Mouse (Mus musculus) hindbrain, embryonic 15.5 days (tissue): ENCODE measurements at regions not wholly inside any gene's neighbourhood (a gene's known extent, or its start where the extent isn't known, plus 50 kb on each side); places are given as distances from the start of the nearest gene placed in this dataset.
A peak's percentile ranks its signal among the peaks of the same experiment; 100 is the strongest.

Source experiments
- ATAC-seq: fragments of 200-750 bp; cut with Nextera tagmentation; 2 replicates; pipeline ENCODE4 v1.8.0; 2017; ENCODE audit warnings: low read depth, moderate number of reproducible peaks, moderate TSS enrichment; ENCODE audit not compliant: low FRiP score
- H3K27ac ChIP-seq: fragments of 300-500 bp; sonication (generic); replicated peaks from 2 replicates; pipeline ENCODE4 v1.5.1; 2015; ENCODE audit warnings: mild to moderate bottlenecking, inconsistent platforms
- H3K27me3 ChIP-seq: fragments of 300-500 bp; sonication (generic); 2 replicates; pipeline ENCODE4 v1.6.1; 2015; ENCODE audit warnings: control low read depth, inconsistent platforms
- H3K36me3 ChIP-seq: fragments of 300-500 bp; sonication (generic); 2 replicates; pipeline ENCODE4 v1.6.1; 2015; ENCODE audit warnings: control low read depth, inconsistent platforms
- H3K4me1 ChIP-seq: fragments of 300-500 bp; sonication (generic); replicated peaks from 2 replicates; pipeline ENCODE4 v1.6.1; 2015; ENCODE audit warnings: control low read depth, inconsistent platforms
- H3K4me2 ChIP-seq: fragments of 300-500 bp; sonication (generic); 2 replicates; pipeline ENCODE4 v1.6.1; 2015; ENCODE audit warnings: moderate library complexity, mild to moderate bottlenecking, inconsistent platforms
- H3K4me3 ChIP-seq: fragments of 300-500 bp; sonication (generic); 2 replicates; pipeline ENCODE4 v1.5.1; 2015; ENCODE audit warnings: mild to moderate bottlenecking, inconsistent platforms
- H3K9ac ChIP-seq: fragments of 300-500 bp; sonication (generic); 2 replicates; pipeline ENCODE4 v1.6.1; 2015; ENCODE audit warnings: inconsistent platforms
- H3K9me3 ChIP-seq: fragments of 300-500 bp; sonication (generic); 2 replicates; pipeline ENCODE4 v1.6.1; 2016; ENCODE audit warnings: control low read depth, inconsistent platforms
- WGBS: fragments of 180-500 bp; shearing (Covaris S2); methylation state at CpG from one replicate; pipeline ENCODE4 v1.1.7; 2015; 5-methylcytosine and 5-hydroxymethylcytosine counted together

DNA sequence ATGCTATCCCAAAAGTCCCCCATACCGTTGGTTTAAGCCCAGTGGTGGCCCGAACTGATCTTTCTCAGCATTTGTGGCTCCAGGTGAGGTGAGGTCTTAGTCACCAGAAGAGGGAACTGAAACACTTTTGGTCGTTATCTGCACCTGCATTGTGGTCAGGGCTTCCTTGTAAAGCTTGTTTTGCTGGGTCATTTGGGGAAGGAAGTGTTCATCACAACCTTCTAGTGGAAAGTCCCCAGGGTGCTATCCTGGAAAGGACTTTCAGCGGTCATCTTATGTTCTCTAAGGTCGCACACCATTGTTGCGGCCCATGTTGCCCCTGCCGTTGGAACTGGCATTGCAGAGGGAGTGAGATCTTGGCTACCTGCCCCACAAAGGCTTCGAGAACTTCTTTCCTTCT, 651.5 kb upstream of the Pcdh9 start:
- Histone ChIP-seq H3K9ac (no peak overlapping the region), H3K4me1 (no peaks in the 10 kb centered on the region), H3K36me3 (no peaks in the 10 kb centered on the region), H3K27me3 (no peaks in the 10 kb centered on the region), H3K4me2 (no peak overlapping the region), H3K9me3 (no peaks in the 10 kb centered on the region), H3K27ac (no peak overlapping the region), H3K4me3 (no peak overlapping the region)
- ATAC-seq = no peak
- 91% methylated on average over 8 of the region's 8 CpGs for WGBS

DNA sequence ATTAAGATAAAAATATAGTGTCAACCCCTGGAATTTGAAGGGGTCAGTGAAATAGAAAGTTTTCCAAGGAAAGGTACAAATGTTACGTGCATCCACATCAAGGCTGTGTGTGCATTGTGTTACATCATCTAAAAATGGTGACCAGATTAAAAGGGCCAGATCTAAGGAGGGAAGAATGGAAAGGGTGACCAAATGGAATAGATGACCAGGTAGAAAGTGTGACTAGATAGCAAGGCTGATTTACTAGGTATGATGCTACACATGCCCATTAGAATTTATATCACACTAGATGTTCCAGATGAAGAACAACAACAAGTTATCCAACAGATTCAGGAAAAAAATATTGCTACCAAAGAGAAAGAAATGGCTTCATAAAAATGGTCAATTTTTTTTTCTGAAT, 635.2 kb upstream of the Pcdh9 start:
- no peaks in the 10 kb centered on the region for H3K27me3 ChIP-seq
- H3K4me2 ChIP-seq = no peak overlapping the region
- no peak overlapping the region for H3K9ac ChIP-seq
- no peaks in the 10 kb centered on the region for H3K36me3 ChIP-seq
- no peaks in the 10 kb centered on the region for H3K9me3 ChIP-seq
- 86% methylated on average over 1 of the region's 1 CpGs for WGBS
- H3K27ac ChIP-seq = no peak overlapping the region
- no peak for ATAC-seq
- H3K4me1 ChIP-seq = no peaks in the 10 kb centered on the region
- H3K4me3 ChIP-seq = no peak overlapping the region

DNA sequence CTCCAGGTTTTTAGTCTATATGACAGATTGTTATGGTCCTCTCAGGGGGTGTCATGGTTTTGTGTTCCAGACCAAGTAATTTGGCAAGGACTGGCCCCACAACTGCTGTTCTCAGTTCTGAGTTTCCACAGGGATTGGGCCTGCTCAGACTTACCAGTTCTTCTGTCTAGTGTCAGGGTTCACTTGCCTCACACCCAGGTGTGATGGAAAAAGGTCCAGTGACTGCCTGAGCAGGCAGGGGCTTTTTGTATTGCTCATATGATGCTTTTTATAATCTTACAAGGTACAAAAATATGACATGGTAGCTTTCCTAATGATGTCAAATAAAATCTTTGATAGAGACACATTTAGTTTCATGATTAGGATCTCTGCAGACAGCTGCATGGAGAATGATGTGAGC, 634.8 kb upstream of the Pcdh9 start:
- no peaks in the 10 kb centered on the region for H3K9me3 ChIP-seq
- ATAC-seq = no peak

DNA sequence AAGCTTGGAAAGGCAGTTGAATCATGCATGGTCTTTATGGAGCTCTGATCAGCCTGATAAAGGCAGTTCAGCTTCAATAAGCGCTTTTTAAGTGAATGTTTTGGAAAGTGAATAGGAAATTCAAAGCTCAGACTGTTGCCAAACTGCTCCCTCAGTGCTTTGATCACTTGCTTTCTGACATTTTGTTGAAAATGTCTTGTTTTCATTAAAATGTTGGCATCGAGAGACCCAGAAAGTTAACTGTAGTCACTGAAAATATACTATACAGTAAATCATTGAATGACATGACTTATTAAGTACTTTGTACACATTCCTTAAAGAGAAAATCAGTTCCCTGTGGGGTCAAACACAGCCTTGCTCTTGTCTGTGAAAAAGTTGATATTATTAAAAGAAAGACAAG, 631.5 kb upstream of the Pcdh9 start:
- Histone ChIP-seq H3K4me1 (no peaks in the 10 kb centered on the region), H3K4me2 (no peak overlapping the region), H3K27ac (no peak overlapping the region), H3K9ac (no peak overlapping the region), H3K36me3 (no peaks in the 10 kb centered on the region), H3K9me3 (no peaks in the 10 kb centered on the region), H3K27me3 (no peaks in the 10 kb centered on the region), H3K4me3 (no peak overlapping the region)
- WGBS = 34% methylated on average over 2 of the region's 2 CpGs
- no peak for ATAC-seq

More for the DNA sequence above, 634.8 kb upstream of the Pcdh9 start:
- no peaks in the 10 kb centered on the region for H3K27me3 ChIP-seq
- no peaks in the 10 kb centered on the region for H3K4me1 ChIP-seq
- no peaks in the 10 kb centered on the region for H3K36me3 ChIP-seq
- no peak overlapping the region for H3K9ac ChIP-seq
- H3K27ac ChIP-seq = no peak overlapping the region
- H3K4me3 ChIP-seq = no peak overlapping the region
- no peak overlapping the region for H3K4me2 ChIP-seq

DNA sequence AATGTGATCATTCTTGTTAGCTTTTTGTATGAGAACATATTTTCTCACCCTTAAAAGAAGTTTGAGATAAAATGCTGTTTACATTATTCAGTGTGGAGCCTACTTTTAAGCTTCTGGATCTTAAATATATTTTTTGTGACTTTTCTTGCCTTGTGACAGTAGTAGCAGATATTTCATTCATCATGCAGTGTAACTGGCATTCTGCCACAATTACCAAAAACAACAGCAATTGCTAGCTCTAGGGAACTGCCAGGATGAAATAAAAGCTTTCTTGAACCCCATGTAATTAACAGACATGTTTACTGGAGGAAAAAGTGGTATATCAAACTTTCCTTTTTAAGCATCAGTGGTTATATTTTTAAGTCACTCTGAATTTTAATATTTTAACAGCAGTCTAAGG, 600.9 kb upstream of the Pcdh9 start:
- H3K9me3 ChIP-seq = no peaks in the 10 kb centered on the region

DNA sequence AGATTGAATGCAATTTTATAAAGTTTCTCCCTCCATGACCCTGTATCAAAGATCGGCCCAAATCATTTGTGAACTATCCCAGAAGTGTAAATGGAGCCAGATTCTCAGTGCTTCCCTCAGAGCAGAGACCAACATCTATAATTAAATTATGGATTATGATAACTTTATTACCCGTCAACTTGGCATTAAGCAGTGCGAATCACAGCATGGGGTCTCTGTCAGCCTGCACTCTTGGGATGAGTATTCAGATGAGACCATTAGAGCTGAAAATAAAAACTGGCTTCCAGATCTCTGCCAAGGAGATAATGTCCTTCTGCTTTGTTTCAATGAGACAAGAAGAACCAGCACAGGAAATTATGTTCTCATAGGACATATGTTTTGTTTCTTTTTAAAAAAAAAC, 585.4 kb upstream of the Pcdh9 start:
- Histone ChIP-seq H3K4me1 (no peaks in the 10 kb centered on the region), H3K9me3 (no peaks in the 10 kb centered on the region), H3K36me3 (no peaks in the 10 kb centered on the region), H3K4me2 (no peak overlapping the region), H3K27me3 (no peaks in the 10 kb centered on the region), H3K9ac (no peak overlapping the region), H3K27ac (no peak overlapping the region), H3K4me3 (no peak overlapping the region)
- 0 out of 2 replicates have a peak, but pooled peaks have one; percentile 30 for ATAC-seq
- WGBS = 56% methylated on average over 3 of the region's 3 CpGs

More for the DNA sequence above, 600.9 kb upstream of the Pcdh9 start:
- no peak for ATAC-seq
- Histone ChIP-seq H3K36me3 (no peaks in the 10 kb centered on the region), H3K4me2 (no peak overlapping the region), H3K27me3 (no peaks in the 10 kb centered on the region), H3K9ac (no peak overlapping the region), H3K4me1 (no peaks in the 10 kb centered on the region), H3K4me3 (no peak overlapping the region), H3K27ac (no peak overlapping the region)

DNA sequence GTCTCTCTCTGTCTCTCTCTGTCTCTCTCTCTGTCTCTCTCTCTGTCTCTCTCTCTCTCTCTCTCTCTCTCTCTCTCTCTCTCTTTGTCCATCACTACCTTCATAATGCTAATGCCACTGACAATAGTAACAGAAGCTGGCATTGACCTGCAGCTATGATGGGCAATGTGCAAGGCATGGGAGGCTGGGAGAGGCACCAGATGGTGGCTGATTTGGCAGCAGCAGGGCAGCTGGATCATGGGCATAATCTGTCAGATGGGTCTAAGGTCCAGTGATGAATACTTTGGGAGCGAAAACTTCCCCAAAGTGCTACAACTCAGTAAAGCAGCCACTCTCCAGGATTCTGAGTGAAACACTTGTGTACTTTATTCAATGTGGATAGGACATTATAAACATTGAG, 582.7 kb upstream of the Pcdh9 start:
- no peak overlapping the region for H3K4me3 ChIP-seq
- H3K9ac ChIP-seq = no peak overlapping the region
- no peaks in the 10 kb centered on the region for H3K9me3 ChIP-seq
- 96% methylated on average over 1 of the region's 1 CpGs for WGBS
- no peaks in the 10 kb centered on the region for H3K27me3 ChIP-seq
- no peak overlapping the region for H3K4me2 ChIP-seq
- no peak overlapping the region for H3K27ac ChIP-seq
- no peaks in the 10 kb centered on the region for H3K36me3 ChIP-seq
- ATAC-seq = no peak
- no peaks in the 10 kb centered on the region for H3K4me1 ChIP-seq

DNA sequence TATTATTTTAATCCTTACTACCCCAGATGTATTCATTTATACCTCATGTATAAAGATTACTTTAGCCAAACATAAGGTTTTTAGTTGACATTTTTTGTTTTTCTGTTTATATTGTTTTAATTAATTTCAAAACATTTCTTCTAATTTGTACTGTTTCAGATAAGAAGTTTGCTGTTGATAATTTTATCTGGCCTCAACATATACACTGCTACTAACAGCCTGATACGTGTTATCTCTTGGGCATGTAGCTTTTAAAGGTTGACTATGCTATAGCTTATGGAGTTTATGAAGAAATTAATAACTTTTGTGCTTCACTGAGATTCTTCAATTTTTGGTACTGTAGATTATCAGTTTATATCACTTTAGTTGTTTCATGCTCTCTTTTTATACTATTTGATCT, 555.5 kb upstream of the Pcdh9 start:
- 92% methylated on average over 1 of the region's 1 CpGs for WGBS
- Histone ChIP-seq H3K4me1 (no peaks in the 10 kb centered on the region), H3K36me3 (no peaks in the 10 kb centered on the region), H3K4me2 (no peak overlapping the region), H3K4me3 (no peak overlapping the region), H3K9me3 (no peaks in the 10 kb centered on the region), H3K27me3 (no peaks in the 10 kb centered on the region), H3K27ac (no peak overlapping the region), H3K9ac (no peak overlapping the region)
- ATAC-seq = no peak

DNA sequence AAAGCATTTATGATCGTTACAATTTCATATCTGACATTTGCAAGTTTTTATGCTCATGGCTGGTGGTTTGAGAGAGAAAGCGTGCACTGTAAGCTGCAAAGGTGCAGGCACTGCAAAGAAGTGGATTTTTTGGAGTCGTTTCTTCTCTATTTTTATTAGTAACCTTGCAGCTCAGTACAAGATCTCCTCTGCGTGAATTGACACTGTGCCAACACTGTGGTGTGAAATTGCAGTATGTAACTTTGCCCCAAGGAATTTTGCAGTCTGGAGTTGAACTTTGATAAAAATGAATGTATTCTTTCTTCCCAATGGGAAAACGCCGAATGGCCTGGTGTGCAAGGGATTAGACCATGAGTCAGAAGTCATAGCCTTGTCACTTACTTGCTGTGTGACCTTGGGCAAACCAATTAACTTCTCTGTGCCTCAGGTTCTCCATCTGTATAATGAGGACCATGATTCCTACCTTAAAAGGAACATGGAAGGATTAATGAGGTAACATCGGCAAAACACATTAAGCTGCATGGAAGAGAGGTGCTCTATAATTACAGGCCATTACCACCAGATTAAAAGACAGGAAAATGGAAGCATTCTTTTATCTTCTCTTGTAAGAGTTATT, 543.0 kb upstream of the Pcdh9 start:
- ATAC-seq = no peak
- H3K4me2 ChIP-seq = no peak overlapping the region
- H3K27ac ChIP-seq = no peak overlapping the region
- no peak overlapping the region for H3K9ac ChIP-seq
- H3K4me1 ChIP-seq = no peaks in the 10 kb centered on the region
- no peak overlapping the region for H3K4me3 ChIP-seq
- H3K27me3 ChIP-seq = no peaks in the 10 kb centered on the region
- WGBS = 61% methylated on average over 7 of the region's 7 CpGs
- H3K36me3 ChIP-seq = no peaks in the 10 kb centered on the region
- no peaks in the 10 kb centered on the region for H3K9me3 ChIP-seq

DNA sequence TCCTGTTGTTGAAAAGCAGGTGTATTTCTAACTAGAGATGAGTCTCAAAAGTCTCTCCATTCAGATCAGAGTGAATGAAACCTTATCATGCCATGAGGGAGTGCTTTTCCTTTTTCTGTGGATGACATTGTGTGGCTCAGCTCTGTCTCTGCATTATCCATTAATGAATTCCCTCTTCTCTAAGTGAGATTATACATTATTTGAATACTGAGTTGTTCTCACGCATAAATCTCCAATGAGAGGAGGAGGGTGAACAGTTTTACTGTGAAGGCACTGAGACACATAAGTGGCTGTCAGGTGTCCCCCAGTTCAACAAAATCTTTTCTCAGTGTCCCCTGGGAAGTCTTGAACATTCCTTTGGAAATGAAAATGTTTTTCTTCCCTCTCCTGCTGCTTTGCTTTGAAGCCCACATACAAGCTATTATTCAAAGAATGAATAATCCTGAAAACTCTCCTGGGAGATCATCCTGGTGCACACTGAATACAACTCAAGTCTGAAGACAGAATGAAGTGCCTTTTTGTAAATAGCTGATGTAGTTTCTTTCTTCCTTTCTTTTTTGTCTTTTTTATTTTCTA, 537.2 kb upstream of the Pcdh9 start:
- no peak for ATAC-seq
- H3K36me3 ChIP-seq = no peaks in the 10 kb centered on the region
- no peaks in the 10 kb centered on the region for H3K27me3 ChIP-seq
- WGBS = 36% methylated on average over 1 of the region's 1 CpGs
- H3K4me3 ChIP-seq = no peak overlapping the region
- no peak overlapping the region for H3K9ac ChIP-seq
- H3K27ac ChIP-seq = no peak overlapping the region
- H3K4me1 ChIP-seq = no peaks in the 10 kb centered on the region; the same call in 1 of the 2 replicates
- H3K9me3 ChIP-seq = no peaks in the 10 kb centered on the region
- no peak overlapping the region for H3K4me2 ChIP-seq
